Mouse (Mus musculus) liver, postnatal 0 days (tissue): ENCODE measurements around the gene Plekho2.

Experiments
- CTCF ChIP-seq: sonication (generic); IDR thresholded peaks from 2 replicates; pipeline ENCODE4 v1.5.1; 2016; ENCODE audit warnings: antibody characterized with exemption, low read depth
- EP300 ChIP-seq: IDR thresholded peaks from 2 replicates; pipeline ENCODE4 v1.6.1; 2016; ENCODE audit warnings: antibody characterized with exemption, low read depth, mild to moderate bottlenecking

DNA sequence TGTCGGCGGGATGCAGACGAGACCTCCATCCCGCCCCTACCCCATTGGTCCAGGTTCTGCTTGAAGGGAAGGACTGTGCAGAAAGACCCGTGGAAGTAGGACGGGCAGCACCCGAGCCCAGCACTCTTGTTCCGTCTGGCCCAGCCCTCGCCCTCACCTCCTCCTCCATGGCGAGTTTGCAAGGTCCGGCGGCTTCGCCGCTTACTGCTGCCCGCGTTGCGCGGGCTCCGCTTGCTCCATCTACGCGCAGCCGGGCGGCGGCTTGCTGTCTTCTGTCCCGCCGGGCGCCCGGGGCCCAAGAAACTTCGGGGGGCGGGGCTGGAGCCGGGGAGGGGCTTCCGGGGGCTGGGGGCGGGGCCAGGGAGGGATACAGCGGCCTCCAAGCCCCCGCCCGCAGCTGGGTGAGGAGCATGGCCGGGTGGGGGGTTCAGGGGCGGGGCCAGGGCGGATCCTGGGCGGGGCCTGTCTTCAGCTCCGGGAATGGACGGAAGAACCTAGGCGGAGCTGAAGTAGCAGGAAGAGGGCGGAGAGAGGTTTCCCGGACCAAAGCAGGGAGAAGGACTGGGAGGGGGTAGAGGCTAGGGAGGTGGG is at the start of gene Plekho2:
- TF ChIP-seq EP300, result no peak
- TF ChIP-seq CTCF, result no peak
